Mouse (Mus musculus) kidney, embryonic 14.5 days (tissue): ENCODE data around the gene Mgat4a. TPM values are rescaled to one million over a fixed set of nuclear protein-coding genes. Genes with fewer than 3 reads are reported as not detected.

Experiments used
- ATAC-seq: fragments of 200-750 bp; cut with Nextera tagmentation; 2 replicates; pipeline ENCODE4 v1.8.0; 2017; ENCODE audit warnings: moderate number of reproducible peaks, mild to moderate bottlenecking, moderate TSS enrichment, moderate library complexity; ENCODE audit not compliant: low FRiP score, low TSS enrichment
- H3K27ac ChIP-seq: fragments of 300-500 bp; sonication (generic); 2 replicates; pipeline ENCODE4 v1.5.1; 2014; ENCODE audit warnings: low read depth, mild to moderate bottlenecking, low read length, moderate library complexity, mixed read lengths
- H3K27me3 ChIP-seq: fragments of 300-500 bp; sonication (generic); 2 replicates; pipeline ENCODE4 v1.6.1; 2014; ENCODE audit warnings: mild to moderate bottlenecking, low read length; ENCODE audit not compliant: control insufficient read depth, insufficient read depth
- H3K36me3 ChIP-seq: fragments of 300-500 bp; sonication (generic); 2 replicates; pipeline ENCODE4 v1.6.1; 2014; ENCODE audit warnings: low read length, mixed read lengths; ENCODE audit not compliant: control insufficient read depth, insufficient read depth
- H3K4me1 ChIP-seq: fragments of 300-500 bp; sonication (generic); 2 replicates; pipeline ENCODE4 v1.6.1; 2014; ENCODE audit warnings: low read length, mixed read lengths; ENCODE audit not compliant: control insufficient read depth, insufficient read depth
- H3K4me2 ChIP-seq: fragments of 300-500 bp; sonication (generic); replicated peaks from 2 replicates; pipeline ENCODE4 v1.6.1; 2014; ENCODE audit warnings: low read depth, mild to moderate bottlenecking, low read length
- H3K4me3 ChIP-seq: fragments of 300-500 bp; sonication (generic); 2 replicates; pipeline ENCODE4 v1.5.1; 2014; ENCODE audit warnings: mild to moderate bottlenecking, low read length
- H3K9ac ChIP-seq: fragments of 300-500 bp; sonication (generic); 2 replicates; pipeline ENCODE4 v1.6.1; 2014; ENCODE audit warnings: low read depth, mild to moderate bottlenecking, low read length, moderate library complexity
- H3K9me3 ChIP-seq: fragments of 300-500 bp; sonication (generic); 2 replicates; pipeline ENCODE4 v1.6.1; 2016; ENCODE audit warnings: low read length; ENCODE audit not compliant: control insufficient read depth
- WGBS: fragments of 180-500 bp; shearing (Covaris S2); extraction: QIAGEN DNeasy Blood & Tissue Kit; methylation state at CpG from one replicate; pipeline ENCODE4 v1.1.7; 2014; 5-methylcytosine and 5-hydroxymethylcytosine counted together
- polyA plus RNA-seq: library from polyadenylated mRNA; unstranded; fragments of >200 nt; fragmentation: Nextera tagmentation; extraction: Ambion mirVana; gene quantifications from 2 replicates; pipeline ENCODE4 v1.2.1, GENCODE M21; 2014

Gene Mgat4a
- polyA plus RNA-seq, 1 experiment from 2014 or later = 7.1 TPM

GRCm38 (mm10) chr1:37436419-37436818 lies 104.4 kb downstream of the Mgat4a start:
- H3K36me3 ChIP-seq = peaks cover 73% of the 10 kb centered on the region
- no peak overlapping the region for H3K9ac ChIP-seq
- ATAC-seq = no peak
- H3K4me1 ChIP-seq = peaks cover 2% of the 10 kb centered on the region; the same call in 1 of the 2 replicates
- H3K27ac ChIP-seq = no peak overlapping the region
- H3K27me3 ChIP-seq = no peaks in the 10 kb centered on the region
- H3K4me3 ChIP-seq = no peak overlapping the region
- WGBS = 97% methylated on average over 3 of the region's 3 CpGs
- H3K9me3 ChIP-seq = no peaks in the 10 kb centered on the region
- H3K4me2 ChIP-seq = no peak overlapping the region

GRCm38 (mm10) chr1:37430297-37430840 lies 110.4 kb downstream of the Mgat4a start:
- no peaks in the 10 kb centered on the region for H3K27me3 ChIP-seq
- peaks cover 31% of the 10 kb centered on the region for H3K36me3 ChIP-seq
- H3K4me3 ChIP-seq = peak overlapping the region; percentile 79
- 2% methylated on average over 40 of the region's 40 CpGs for WGBS
- peak overlapping the region; percentile 20; the same call in 1 of the 2 replicates for H3K27ac ChIP-seq
- H3K4me1 ChIP-seq = peaks cover 13% of the 10 kb centered on the region; the same call in 1 of the 2 replicates
- H3K4me2 ChIP-seq = peak overlapping the region; percentile 89
- ATAC-seq = peak; percentile 22; the same call in 1 of the 2 replicates
- peak overlapping the region; percentile 76 for H3K9ac ChIP-seq
- H3K9me3 ChIP-seq = no peaks in the 10 kb centered on the region

GRCm38 (mm10) chr1:37429366-37430296 lies 111.2 kb downstream of the Mgat4a start, which contains the start of the genes Coa5 and Unc50:
Coa5 (minus strand) TSS chr1:37430103.
Unc50 (plus strand) TSS chr1:37430139.
- Histone ChIP-seq H3K4me3 (peak within 1 kb of the TSS; percentile 79), H3K27ac (peak within 1 kb of the TSS; percentile 20; the same call in 1 of the 2 replicates), H3K4me1 (peaks cover 13% of the 10 kb centered on the region; the same call in 1 of the 2 replicates), H3K9me3 (no peaks in the 10 kb centered on the region), H3K36me3 (peaks cover 30% of the 10 kb centered on the region), H3K9ac (peak within 1 kb of the TSS; percentile 76), H3K4me2 (peak within 1 kb of the TSS; percentile 89), H3K27me3 (no peaks in the 10 kb centered on the region)
- ATAC-seq = peak; percentile 98
- WGBS = 4% methylated on average over 57 of the region's 57 CpGs

- no peaks in the 10 kb centered on the region for H3K27me3 ChIP-seq
- ATAC-seq = no peak
- 69% methylated on average over 2 of the region's 2 CpGs for WGBS
These were observed 111.9 kb downstream of the Mgat4a start for GRCm38 (mm10) chr1:37428911-37429310.

GRCm38 (mm10) chr1:37427144-37427875 lies 113.5 kb downstream of the Mgat4a start:
- Histone ChIP-seq H3K36me3 (peaks cover 17% of the 10 kb centered on the region), H3K27me3 (no peaks in the 10 kb centered on the region), H3K9me3 (peaks cover 4% of the 10 kb centered on the region; the same call in 1 of the 2 replicates), H3K4me1 (peaks cover 13% of the 10 kb centered on the region; the same call in 1 of the 2 replicates), H3K27ac (no peak overlapping the region), H3K9ac (no peak overlapping the region), H3K4me2 (no peak overlapping the region), H3K4me3 (no peak overlapping the region)
- WGBS = 91% methylated on average over 8 of the region's 8 CpGs
- ATAC-seq = no peak

More at GRCm38 (mm10) chr1:37428911-37429310, 111.9 kb downstream of the Mgat4a start:
- H3K9me3 ChIP-seq = peaks cover 3% of the 10 kb centered on the region; the same call in 1 of the 2 replicates
- peak overlapping the region; percentile 89 for H3K4me2 ChIP-seq
- H3K36me3 ChIP-seq = peaks cover 30% of the 10 kb centered on the region
- no peak overlapping the region for H3K27ac ChIP-seq
- H3K4me1 ChIP-seq = peaks cover 13% of the 10 kb centered on the region; the same call in 1 of the 2 replicates
- H3K4me3 ChIP-seq = peak overlapping the region; percentile 79
- H3K9ac ChIP-seq = peak overlapping the region; percentile 76; the same call in 1 of the 2 replicates

GRCm38 (mm10) chr1:37419420-37419819 lies 121.4 kb downstream of the Mgat4a start:
- H3K27me3 ChIP-seq = no peaks in the 10 kb centered on the region
- WGBS = 93% methylated on average over 1 of the region's 1 CpGs
- ATAC-seq = no peak
- no peaks in the 10 kb centered on the region for H3K4me1 ChIP-seq
- H3K9ac ChIP-seq = no peak overlapping the region
- H3K36me3 ChIP-seq = peaks cover 16% of the 10 kb centered on the region
- H3K9me3 ChIP-seq = peaks cover 4% of the 10 kb centered on the region; the same call in 1 of the 2 replicates
- H3K4me2 ChIP-seq = no peak overlapping the region
- H3K27ac ChIP-seq = no peak overlapping the region
- H3K4me3 ChIP-seq = no peak overlapping the region

- no peak overlapping the region for H3K4me2 ChIP-seq
- no peak overlapping the region for H3K4me3 ChIP-seq
- WGBS = 88% methylated on average over 1 of the region's 1 CpGs
- H3K36me3 ChIP-seq = peaks cover 11% of the 10 kb centered on the region
- H3K9me3 ChIP-seq = no peaks in the 10 kb centered on the region
- ATAC-seq = no peak
- no peaks in the 10 kb centered on the region for H3K27me3 ChIP-seq
- H3K4me1 ChIP-seq = no peaks in the 10 kb centered on the region
- H3K27ac ChIP-seq = no peak overlapping the region
- H3K9ac ChIP-seq = no peak overlapping the region
These were observed 125.4 kb downstream of the Mgat4a start for GRCm38 (mm10) chr1:37415394-37415793.

- H3K4me1 ChIP-seq = no peaks in the 10 kb centered on the region
- H3K36me3 ChIP-seq = no peaks in the 10 kb centered on the region
- H3K27me3 ChIP-seq = no peaks in the 10 kb centered on the region
- no peaks in the 10 kb centered on the region for H3K9me3 ChIP-seq
- H3K9ac ChIP-seq = no peak overlapping the region
- H3K27ac ChIP-seq = no peak overlapping the region
- ATAC-seq = no peak
- H3K4me3 ChIP-seq = no peak overlapping the region
- no peak overlapping the region for H3K4me2 ChIP-seq
These were observed 131.2 kb downstream of the Mgat4a start for GRCm38 (mm10) chr1:37409647-37410046.
